Mouse (Mus musculus) MEL (cell line): Measurements from ENCODE around the gene Cyp2d26.

Experiments
- CTCF ChIP-seq, 3 experiments: IDR thresholded peaks in 2 of 3; conservative IDR thresholded peaks in 1 of 3; 2 replicates each; pipeline ENCODE4 v1.5.1; 2011 to 2012; ENCODE audit warnings: low read length in 3 of 3, low read depth in 2 of 3, mild to moderate bottlenecking in 2 of 3, improper control_type of control experiment in 1 of 3, inconsistent platforms in 1 of 3, mixed read lengths in 1 of 3, moderate library complexity in 1 of 3; ENCODE audit not compliant: control insufficient read depth in 1 of 3, insufficient read depth in 1 of 3, poor library complexity in 1 of 3, severe bottlenecking in 1 of 3
- E2F4 ChIP-seq: IDR thresholded peaks from 2 replicates; pipeline ENCODE4 v1.6.1; 2011; ENCODE audit warnings: low read depth, low read length, improper control_type of control experiment, borderline replicate concordance
- GATA1 ChIP-seq: IDR thresholded peaks from 2 replicates; pipeline ENCODE4 v1.6.1; 2011; ENCODE audit warnings: low read depth, low read length, improper control_type of control experiment
- MAFK ChIP-seq: IDR thresholded peaks from 2 replicates; pipeline ENCODE4 v1.6.1; 2011; ENCODE audit warnings: low read depth, mild to moderate bottlenecking, low read length, improper control_type of control experiment, borderline replicate concordance
- MAX ChIP-seq: IDR thresholded peaks from 2 replicates; pipeline ENCODE4 v1.6.1; 2011; ENCODE audit warnings: low read length, improper control_type of control experiment
- NRF1 ChIP-seq: IDR thresholded peaks from 2 replicates; pipeline ENCODE4 v1.6.1; 2014; ENCODE audit warnings: low read depth, mild to moderate bottlenecking, inconsistent platforms, low read length, improper control_type of control experiment, moderate library complexity; ENCODE audit not compliant: poor library complexity, insufficient read depth, severe bottlenecking
- USF2 ChIP-seq, 2 experiments: IDR thresholded peaks; 2 replicates each; pipeline ENCODE4 v1.6.1; 2011 to 2012; ENCODE audit warnings: improper control_type of control experiment in 2 of 2, low read length in 2 of 2, borderline replicate concordance in 1 of 2, inconsistent platforms in 1 of 2, low read depth in 1 of 2, mild to moderate bottlenecking in 1 of 2; ENCODE audit not compliant: insufficient read depth in 1 of 2
- ZC3H11A ChIP-seq: IDR thresholded peaks from 2 replicates; pipeline ENCODE4 v1.6.1; 2012; ENCODE audit warnings: low read depth, mild to moderate bottlenecking, inconsistent platforms, low read length, improper control_type of control experiment

DNA sequence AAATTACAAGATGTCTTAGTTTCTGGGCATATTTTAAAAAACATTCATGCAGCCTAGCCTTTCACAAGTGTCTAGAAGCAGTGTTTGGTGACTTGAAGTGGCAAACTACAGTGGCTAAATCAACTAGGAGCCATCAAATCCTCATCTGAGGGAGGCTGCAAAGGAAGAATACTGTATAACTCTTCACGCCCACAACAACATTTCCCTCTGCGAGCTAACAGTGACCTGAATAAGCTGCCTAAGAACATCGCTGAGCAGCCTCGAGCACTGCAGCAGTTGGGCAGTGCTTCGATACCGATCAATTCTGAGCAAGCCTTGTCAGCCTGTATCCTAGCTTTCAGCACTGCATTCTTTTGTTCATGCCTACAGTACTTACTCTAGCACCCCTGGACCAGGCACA, 35.8 kb upstream of the Cyp2d26 start:
- TF ChIP-seq ZC3H11A (no peak), GATA1 (no peak), USF2 (IDR thresholded peaks at IDR 0.05; ENCODE audit: borderline replicate concordance in 1 of 2, insufficient read depth in 1 of 2, low read depth in 1 of 2, low read length in 2 of 2) (no peak), MAX (no peak), NRF1 (no peak), CTCF (IDR thresholded peaks at IDR 0.05 in 2 of 3, conservative IDR thresholded peaks at IDR 0.05 in 1 of 3; ENCODE audit: control insufficient read depth in 1 of 3, insufficient read depth in 1 of 3, low read depth in 2 of 3, low read length in 3 of 3, poor library complexity in 1 of 3, severe bottlenecking in 1 of 3) (no peak), MAFK (no peak), E2F4 (no peak)
